Mouse (Mus musculus): ENCODE results near the gene Ank. TPM values are rescaled to one million over a fixed set of nuclear protein-coding genes. Genes with fewer than 3 reads are reported as not detected.
A peak's percentile ranks its signal among the peaks of the same experiment; 100 is the strongest.
"Not testable (repeated sequence)": the region's sequence is repeated elsewhere in the genome, so short reads cannot be mapped to it uniquely, and the experiment has no call there.

The Ank gene
- polyA plus RNA-seq, 1 experiment from 2014 or later = 6.2 TPM

DNA sequence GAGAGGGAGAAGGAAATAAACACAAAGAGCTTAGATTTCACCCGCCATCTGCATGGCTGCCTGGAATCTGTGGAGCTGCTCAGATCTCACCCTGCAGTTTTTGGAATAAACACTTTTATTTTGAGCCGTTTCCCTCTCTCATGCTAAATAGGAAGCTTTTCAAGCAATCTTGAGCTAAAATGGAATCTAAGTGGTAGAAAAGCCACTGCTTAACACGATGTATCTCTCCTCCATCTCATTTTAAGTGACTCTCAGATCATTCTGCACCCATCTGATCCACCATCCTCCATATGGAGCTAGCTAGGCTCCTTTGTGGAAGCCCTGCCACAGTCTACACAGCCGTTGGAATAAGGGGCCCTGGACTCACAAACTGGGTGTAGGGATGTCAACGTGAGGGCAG, 15.8 kb upstream of the Ank start:
- H3K9me3 ChIP-seq = no peaks in the 10 kb centered on the region
- H3K36me3 ChIP-seq (replicated peaks) = no peaks in the 10 kb centered on the region
- no peak overlapping the region for H3K4me3 ChIP-seq
- DNase-seq (ENCODE audit: low spot score) = no peak
- 75% methylated on average over 5 of the region's 5 CpGs for WGBS
- no peak overlapping the region for H3K27ac ChIP-seq (replicated peaks)
- no peaks in the 10 kb centered on the region for H3K27me3 ChIP-seq (replicated peaks; ENCODE audit: low read depth, poor library complexity, severe bottlenecking)
- no peaks in the 10 kb centered on the region for H3K4me1 ChIP-seq

DNA sequence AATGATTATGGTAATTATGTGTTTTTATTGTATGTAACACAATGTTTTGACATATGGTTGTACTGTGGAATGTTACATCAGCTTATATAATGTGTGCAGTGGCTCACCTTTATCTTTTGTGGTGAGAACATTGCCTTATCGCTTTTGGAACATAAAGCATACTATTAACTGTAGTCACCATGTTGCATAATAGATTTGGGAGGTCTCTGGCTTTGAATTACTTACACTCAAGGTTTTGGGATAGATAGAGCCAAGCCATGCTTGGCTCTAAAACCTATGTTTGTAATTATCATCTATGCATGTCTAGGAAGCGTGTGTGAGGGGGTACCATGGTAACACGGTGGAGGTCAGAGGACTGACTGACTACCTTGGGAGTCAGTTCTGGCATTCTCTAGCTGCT, 14.7 kb upstream of the Ank start:
- Histone ChIP-seq H3K27ac (replicated peaks) (no peak overlapping the region), H3K36me3 (replicated peaks) (no peaks in the 10 kb centered on the region), H3K4me3 (no peak overlapping the region), H3K9me3 (no peaks in the 10 kb centered on the region), H3K27me3 (replicated peaks; ENCODE audit: low read depth, poor library complexity, severe bottlenecking) (no peaks in the 10 kb centered on the region), H3K4me1 (no peaks in the 10 kb centered on the region)
- DNase-seq (ENCODE audit: low spot score) = no peak
- WGBS = 90% methylated on average over 3 of the region's 3 CpGs

DNA sequence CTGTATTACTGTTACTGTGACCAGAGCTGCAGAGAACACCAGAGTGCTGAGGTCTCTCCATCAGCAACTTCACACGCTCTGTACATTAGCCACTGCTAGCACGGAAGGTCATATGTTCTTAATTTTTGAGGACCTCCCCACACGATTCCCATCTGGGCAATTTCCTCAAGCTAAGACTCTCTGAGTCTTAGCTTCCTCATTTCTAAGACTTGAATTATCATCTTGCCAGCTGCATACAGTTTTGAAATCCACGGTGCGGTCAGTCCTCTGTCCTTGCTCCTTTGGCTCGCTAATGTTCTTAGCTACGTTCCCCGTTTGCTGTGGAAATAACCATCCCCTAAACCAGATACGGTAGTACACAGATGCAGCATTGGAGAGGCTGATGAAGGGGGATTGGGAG, 14.0 kb upstream of the Ank start:
- no peak for DNase-seq (ENCODE audit: low spot score)
- H3K4me1 ChIP-seq = no peaks in the 10 kb centered on the region
- no peak overlapping the region for H3K4me3 ChIP-seq
- H3K27ac ChIP-seq (replicated peaks) = no peak overlapping the region
- H3K9me3 ChIP-seq = no peaks in the 10 kb centered on the region
- no peaks in the 10 kb centered on the region for H3K27me3 ChIP-seq (replicated peaks; ENCODE audit: low read depth, poor library complexity, severe bottlenecking)
- 79% methylated on average over 9 of the region's 9 CpGs for WGBS
- no peaks in the 10 kb centered on the region for H3K36me3 ChIP-seq (replicated peaks)

DNA sequence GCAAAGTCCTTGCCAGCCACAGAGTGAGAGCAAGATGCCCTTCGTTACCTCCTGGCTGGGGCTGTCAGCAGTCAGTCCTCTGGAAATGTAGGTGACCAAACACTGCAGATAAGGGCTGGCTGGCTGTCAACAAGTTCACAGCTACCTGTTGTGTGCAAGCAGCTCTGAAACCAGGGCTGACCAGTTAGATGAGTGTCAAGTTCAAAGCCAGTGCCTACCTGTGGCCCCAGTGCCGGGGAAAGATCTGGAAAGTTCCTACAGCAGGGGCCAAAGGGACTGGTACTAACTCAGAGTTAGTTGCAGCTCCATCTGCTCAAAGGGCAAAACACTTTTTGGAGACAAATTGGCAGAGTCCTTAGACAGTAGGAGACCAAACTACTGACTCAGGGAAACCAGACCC, 9.5 kb upstream of the Ank start:
- no peaks in the 10 kb centered on the region for H3K9me3 ChIP-seq
- WGBS = 90% methylated on average over 2 of the region's 2 CpGs
- no peak for DNase-seq (ENCODE audit: low spot score)

DNA sequence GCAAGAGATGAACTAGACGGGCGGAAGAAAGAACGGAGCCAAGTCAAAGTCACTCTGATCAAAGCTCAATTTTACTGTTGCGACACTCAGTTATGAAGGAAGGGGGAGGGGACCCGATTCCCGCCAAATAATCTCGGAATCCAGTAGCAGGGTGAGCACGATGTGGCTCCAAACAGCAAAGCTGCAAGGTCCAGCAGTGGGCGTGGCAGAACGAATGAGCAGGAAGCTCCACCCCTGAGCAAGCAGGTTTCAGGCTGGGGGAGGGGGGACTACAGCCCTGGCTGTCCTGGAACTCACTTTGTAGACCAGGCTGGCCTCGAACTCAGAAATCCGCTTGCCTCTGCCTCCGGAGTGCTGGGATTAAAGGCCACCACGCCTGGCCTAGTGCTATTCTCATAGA, 6.7 kb upstream of the Ank start:
- not testable (repeated sequence) for H3K4me3 ChIP-seq; H3K36me3 ChIP-seq (replicated peaks); H3K27me3 ChIP-seq (replicated peaks; ENCODE audit: low read depth, poor library complexity, severe bottlenecking); H3K9me3 ChIP-seq; H3K4me1 ChIP-seq; H3K27ac ChIP-seq (replicated peaks); DNase-seq (ENCODE audit: low spot score)
- WGBS = 54% methylated on average over 14 of the region's 14 CpGs

More for the DNA sequence above, 9.5 kb upstream of the Ank start:
- Histone ChIP-seq H3K4me3 (no peak overlapping the region), H3K27me3 (replicated peaks; ENCODE audit: low read depth, poor library complexity, severe bottlenecking) (no peaks in the 10 kb centered on the region), H3K27ac (replicated peaks) (no peak overlapping the region), H3K36me3 (replicated peaks) (no peaks in the 10 kb centered on the region), H3K4me1 (no peaks in the 10 kb centered on the region)

DNA sequence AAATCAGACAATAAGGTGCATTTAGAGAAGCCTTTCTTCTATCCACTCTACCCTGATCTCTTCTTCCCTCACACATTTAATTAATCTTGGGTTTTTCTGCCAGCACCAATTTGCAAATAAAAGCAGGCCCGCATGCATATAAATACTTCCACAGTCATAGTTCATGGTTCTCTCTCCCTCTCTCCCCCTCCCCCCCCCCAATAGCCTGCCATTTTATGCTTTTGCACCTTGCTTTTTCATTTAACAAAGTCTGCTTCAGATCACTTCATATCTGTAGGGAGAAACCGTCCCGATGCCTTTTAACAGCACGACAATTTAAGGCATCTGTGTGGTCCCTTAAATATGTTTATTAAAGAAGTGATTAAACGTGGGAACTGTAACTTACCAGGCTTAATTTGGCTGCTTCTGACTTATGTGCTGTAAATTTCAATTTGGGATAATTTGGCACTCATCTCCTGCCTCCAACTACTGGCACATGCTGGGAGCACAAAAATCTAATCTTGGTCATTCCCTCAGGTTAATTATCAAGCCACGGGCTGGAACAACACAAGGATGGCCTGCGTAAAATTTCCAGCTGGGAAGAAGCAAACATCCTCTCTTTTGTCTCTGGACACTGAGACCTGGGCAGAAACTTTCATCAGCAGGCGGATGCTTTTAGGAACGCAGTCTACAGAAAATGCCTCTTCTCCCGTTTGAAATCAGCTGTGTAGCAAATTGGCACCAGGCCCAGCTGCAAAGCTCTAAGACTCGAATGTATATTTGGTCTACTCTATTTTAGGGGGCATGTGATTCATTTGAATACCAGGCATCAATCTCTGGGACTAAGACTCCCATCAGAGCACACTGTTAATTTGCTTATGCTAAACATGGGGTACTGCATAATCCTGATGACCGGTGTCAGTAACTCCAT, 4.9 kb upstream of the Ank start:
- Histone ChIP-seq H3K27ac (replicated peaks) (no peak overlapping the region), H3K36me3 (replicated peaks) (no peaks in the 10 kb centered on the region), H3K4me1 (no peaks in the 10 kb centered on the region), H3K9me3 (no peaks in the 10 kb centered on the region), H3K4me3 (no peak overlapping the region), H3K27me3 (replicated peaks; ENCODE audit: low read depth, poor library complexity, severe bottlenecking) (0 out of 2 replicates have a peak, but pooled peaks cover 3% of the 10 kb centered on the region)
- DNase-seq (ENCODE audit: low spot score) = no peak
- 55% methylated on average over 12 of the region's 12 CpGs for WGBS

DNA sequence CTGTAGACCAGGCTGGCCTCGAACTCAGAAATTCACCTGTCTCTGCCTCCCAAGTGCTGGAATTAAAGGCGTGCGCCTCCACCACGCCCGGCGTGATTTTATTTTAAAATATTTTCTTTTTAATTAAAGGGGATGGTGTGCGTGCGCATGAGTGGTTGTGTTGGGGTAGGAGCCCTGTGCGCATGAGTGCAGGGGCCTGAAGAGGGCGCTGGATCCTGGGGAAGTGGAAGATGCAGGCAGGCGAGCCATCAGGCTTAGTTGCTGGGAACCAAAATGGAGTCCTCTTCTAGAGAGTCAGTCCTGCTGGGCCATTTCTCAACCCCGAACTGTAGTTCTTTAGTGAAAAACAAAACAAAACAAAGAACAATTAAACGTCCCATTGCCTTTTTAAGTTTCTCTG, 2.6 kb upstream of the Ank start:
- H3K4me1 ChIP-seq = peaks cover 9% of the 10 kb centered on the region
- no peaks in the 10 kb centered on the region for H3K9me3 ChIP-seq
- 93% methylated on average over 13 of the region's 13 CpGs for WGBS
- H3K36me3 ChIP-seq (replicated peaks) = no peaks in the 10 kb centered on the region
- no peak overlapping the region for H3K4me3 ChIP-seq
- no peak overlapping the region for H3K27ac ChIP-seq (replicated peaks)
- no peak for DNase-seq (ENCODE audit: low spot score)
- peaks cover 22% of the 10 kb centered on the region for H3K27me3 ChIP-seq (replicated peaks; ENCODE audit: low read depth, poor library complexity, severe bottlenecking)

DNA sequence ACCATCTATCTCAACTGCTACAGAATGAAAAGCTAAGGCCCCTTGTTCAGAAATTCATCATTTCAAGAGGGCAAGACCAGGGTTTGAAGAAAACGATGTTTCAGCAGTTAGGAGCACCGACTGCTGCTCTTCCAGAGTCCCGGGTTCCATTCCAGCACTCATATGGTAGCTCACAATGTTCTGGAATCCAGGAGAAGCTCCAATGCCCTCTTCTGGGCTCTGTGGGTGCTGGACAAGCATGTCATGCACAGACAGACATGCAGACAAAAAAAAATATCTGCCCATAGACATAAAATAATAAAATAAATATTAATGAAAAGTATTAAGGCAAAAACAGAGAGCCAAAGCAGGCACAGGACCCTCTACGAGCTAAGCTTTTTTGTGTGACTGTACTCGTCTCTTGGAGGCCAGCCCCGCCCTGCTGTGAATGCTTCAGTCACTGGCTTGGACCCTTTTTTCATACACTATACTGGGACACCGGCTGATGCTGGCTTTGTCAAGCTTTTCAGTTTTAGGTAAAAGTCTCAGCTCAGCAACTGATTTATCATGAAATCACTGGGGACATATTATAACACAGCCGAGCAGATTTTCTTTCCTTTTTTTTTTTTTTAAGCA, 979 bp upstream of the Ank start:
- peak; percentile 34 for DNase-seq (ENCODE audit: low spot score)
- Histone ChIP-seq H3K4me3 (peak overlapping the region; percentile 63), H3K27me3 (replicated peaks; ENCODE audit: low read depth, poor library complexity, severe bottlenecking) (peaks cover 24% of the 10 kb centered on the region), H3K27ac (replicated peaks) (no peak overlapping the region), H3K4me1 (peaks cover 9% of the 10 kb centered on the region), H3K36me3 (replicated peaks) (no peaks in the 10 kb centered on the region), H3K9me3 (no peaks in the 10 kb centered on the region)
- WGBS = 21% methylated on average over 8 of the region's 8 CpGs

DNA sequence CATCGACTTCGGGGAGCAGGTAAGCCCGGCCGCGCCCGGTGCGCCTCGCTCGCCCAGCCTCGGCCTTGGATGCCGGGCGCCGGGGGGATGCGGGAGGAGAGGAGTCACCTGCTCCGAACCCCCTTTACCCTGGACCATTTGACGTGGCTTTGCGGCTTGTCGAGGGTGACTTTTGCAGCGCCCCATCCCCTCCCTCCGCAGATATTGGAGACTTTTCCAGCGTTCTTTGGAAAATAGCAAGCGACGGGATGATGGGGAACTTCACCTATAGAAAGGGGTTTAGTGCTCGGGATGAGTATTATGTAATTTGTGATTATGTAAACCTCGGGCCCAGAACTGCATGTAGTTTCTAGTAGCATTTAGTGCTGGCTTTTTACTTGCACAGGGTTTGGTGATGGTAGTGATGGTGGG, 609 bp downstream of the Ank start:
- no peak for DNase-seq (ENCODE audit: low spot score)
- H3K9me3 ChIP-seq = no peaks in the 10 kb centered on the region
- WGBS = under 1% methylated on average over 25 of the region's 25 CpGs
- peaks cover 24% of the 10 kb centered on the region for H3K27me3 ChIP-seq (replicated peaks; ENCODE audit: low read depth, poor library complexity, severe bottlenecking)
- H3K4me1 ChIP-seq = peaks cover 9% of the 10 kb centered on the region
- peak overlapping the region; percentile 90 for H3K27ac ChIP-seq (replicated peaks)
- H3K36me3 ChIP-seq (replicated peaks) = no peaks in the 10 kb centered on the region
- peak overlapping the region; percentile 63 for H3K4me3 ChIP-seq

DNA sequence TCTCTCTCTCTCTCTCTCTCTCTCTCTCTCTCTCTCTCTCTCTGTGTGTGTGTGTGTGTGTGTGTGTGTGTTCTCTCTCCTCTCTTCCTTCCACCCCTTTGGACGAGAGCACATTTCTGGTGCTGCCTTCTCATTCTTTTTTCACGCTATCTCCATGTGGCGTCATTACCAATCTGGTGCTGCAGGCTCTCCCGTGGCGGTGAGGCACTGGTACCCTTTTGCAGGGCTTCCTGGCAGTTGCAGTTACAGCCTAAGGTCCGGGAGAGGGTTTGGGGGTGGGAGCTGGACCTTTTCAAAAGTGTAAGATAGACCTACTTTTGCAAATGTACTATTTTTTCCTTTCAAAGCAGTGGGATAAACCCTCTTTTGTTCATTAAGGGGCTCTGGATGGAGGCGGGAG, 1.2 kb downstream of the Ank start:
- Histone ChIP-seq H3K27me3 (replicated peaks; ENCODE audit: low read depth, poor library complexity, severe bottlenecking) (peaks cover 24% of the 10 kb centered on the region), H3K36me3 (replicated peaks) (no peaks in the 10 kb centered on the region), H3K4me1 (peaks cover 9% of the 10 kb centered on the region), H3K4me3 (peak overlapping the region; percentile 63), H3K9me3 (no peaks in the 10 kb centered on the region), H3K27ac (replicated peaks) (no peak overlapping the region)
- WGBS = 15% methylated on average over 7 of the region's 7 CpGs
- no peak for DNase-seq (ENCODE audit: low spot score)

DNA sequence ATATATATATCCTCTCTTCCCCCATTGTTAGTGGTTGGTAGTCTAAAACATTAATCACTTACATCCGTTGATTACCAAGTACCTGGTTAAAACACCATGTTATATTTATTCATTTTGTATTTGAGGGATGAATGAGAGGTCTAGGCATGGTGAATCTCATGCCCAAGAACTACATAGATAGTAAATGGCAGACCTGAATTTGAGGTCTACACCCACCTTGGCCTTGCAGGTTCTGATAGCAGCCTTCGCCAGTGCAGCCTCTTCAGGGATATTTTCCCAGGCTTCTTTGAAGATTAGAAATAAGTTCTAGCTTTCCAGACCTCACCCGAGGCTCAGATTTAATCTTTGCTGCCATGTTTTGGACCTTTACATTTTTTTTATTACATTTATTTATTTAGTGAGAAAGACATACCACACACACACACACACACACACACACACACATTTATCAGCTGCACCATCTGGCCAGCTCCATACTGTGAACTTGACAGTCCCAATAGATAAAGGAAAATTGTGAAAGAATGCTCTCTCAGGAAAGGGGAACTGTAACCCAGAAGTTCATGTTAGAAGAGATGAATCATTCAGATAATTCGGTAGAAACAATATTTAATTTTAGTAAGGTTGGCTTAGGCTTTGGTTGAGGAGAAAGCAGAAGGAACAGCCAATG, 2.5 kb downstream of the Ank start:
- Histone ChIP-seq H3K27ac (replicated peaks) (no peak overlapping the region), H3K4me1 (peaks cover 9% of the 10 kb centered on the region), H3K36me3 (replicated peaks) (no peaks in the 10 kb centered on the region), H3K9me3 (no peaks in the 10 kb centered on the region), H3K4me3 (no peak overlapping the region), H3K27me3 (replicated peaks; ENCODE audit: low read depth, poor library complexity, severe bottlenecking) (peaks cover 24% of the 10 kb centered on the region)
- no peak for DNase-seq (ENCODE audit: low spot score)
- 90% methylated on average over 4 of the region's 4 CpGs for WGBS

DNA sequence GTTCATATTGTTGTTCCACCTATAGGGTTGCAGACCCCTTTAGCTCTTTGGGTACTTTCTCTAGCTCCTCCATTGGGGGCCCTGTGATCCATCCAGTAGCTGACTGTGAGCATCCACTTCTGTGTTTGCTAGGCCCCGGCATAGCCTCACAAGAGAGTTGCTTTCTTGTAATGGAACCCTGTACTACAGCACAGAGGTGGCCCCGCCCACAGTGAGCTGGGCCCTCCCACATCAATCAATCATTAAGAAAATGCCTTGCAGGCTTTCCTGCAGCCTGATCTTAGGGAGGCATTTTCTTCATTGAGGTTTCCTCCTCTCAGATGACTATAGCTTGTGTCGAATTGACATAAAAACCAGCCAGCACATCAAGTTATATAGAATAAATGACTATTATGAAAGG, 3.9 kb downstream of the Ank start:
- 62% methylated on average over 3 of the region's 3 CpGs for WGBS
- H3K4me3 ChIP-seq; H3K9me3 ChIP-seq; H3K27ac ChIP-seq (replicated peaks); H3K4me1 ChIP-seq; DNase-seq (ENCODE audit: low spot score); H3K36me3 ChIP-seq (replicated peaks): not testable (repeated sequence)
- peaks cover 21% of the 10 kb centered on the region for H3K27me3 ChIP-seq (replicated peaks; ENCODE audit: low read depth, poor library complexity, severe bottlenecking)

DNA sequence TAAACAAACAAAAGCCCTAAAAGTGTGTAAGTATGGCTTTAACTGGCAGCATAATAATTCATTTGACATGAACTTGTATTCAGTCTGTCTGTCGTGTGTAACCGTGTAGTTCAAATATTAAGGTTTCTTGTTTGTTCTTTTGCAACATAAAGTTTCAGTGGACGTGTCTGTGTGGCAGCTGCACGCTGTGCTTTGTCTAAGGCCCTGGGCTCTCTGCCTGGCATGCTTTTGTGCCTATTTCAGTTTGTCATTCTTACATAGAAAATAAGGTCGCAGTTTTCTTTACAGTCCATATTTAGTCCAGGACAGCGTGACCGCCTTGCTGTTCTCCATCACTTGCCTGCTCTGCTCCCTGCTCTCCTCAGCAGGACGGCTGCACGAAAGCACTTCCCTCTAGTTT, 5.8 kb downstream of the Ank start:
- Histone ChIP-seq H3K27ac (replicated peaks) (no peak overlapping the region), H3K4me1 (peaks cover 6% of the 10 kb centered on the region), H3K9me3 (no peaks in the 10 kb centered on the region), H3K4me3 (no peak overlapping the region), H3K36me3 (replicated peaks) (no peaks in the 10 kb centered on the region), H3K27me3 (replicated peaks; ENCODE audit: low read depth, poor library complexity, severe bottlenecking) (peaks cover 16% of the 10 kb centered on the region)
- 85% methylated on average over 9 of the region's 9 CpGs for WGBS
- no peak for DNase-seq (ENCODE audit: low spot score)
